Mouse (Mus musculus): ENCODE data around the gene Olfr649. TPM values are rescaled to one million over a fixed set of nuclear protein-coding genes. Genes with fewer than 3 reads are reported as not detected.

The Olfr649 gene
- total and polyA plus RNA-seq, 2 experiments, result not detected

DNA sequence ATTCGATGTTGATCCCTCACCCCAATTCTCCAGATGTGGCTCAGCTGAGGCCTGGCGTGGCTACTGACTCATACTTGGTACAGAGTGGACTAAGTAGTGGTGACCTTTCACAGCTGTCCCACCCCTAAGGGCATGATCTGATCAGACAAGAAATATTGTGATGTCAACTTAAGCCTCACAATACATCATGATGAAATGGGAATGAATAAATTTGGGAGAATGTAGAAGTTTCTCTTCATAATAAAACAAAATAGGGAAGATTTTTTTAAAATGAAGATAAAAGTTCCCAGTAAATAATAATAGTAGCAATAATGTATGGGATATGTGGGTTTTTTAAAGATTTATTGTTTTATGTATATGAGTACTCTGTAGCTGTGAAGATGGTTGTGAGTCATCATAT is 45.3 kb downstream of the Olfr649 start, which contains the start of gene Ubqlnl:
Ubqlnl (minus strand) TSS at position 101 of the 400 bp plus-strand sequence.
- no peaks in the 10 kb centered on the region; the same call in 1 of the 2 replicates for H3K27me3 ChIP-seq (ENCODE audit: control insufficient read depth, insufficient read depth, low read length)
- H3K4me3 ChIP-seq (ENCODE audit: insufficient read depth, low read depth, low read length), result no peak within 1 kb of the TSS
- no peaks in the 10 kb centered on the region for H3K36me3 ChIP-seq (ENCODE audit: control insufficient read depth, insufficient read depth, low read length)
- H3K9ac ChIP-seq (ENCODE audit: low read depth, low read length), result no peak within 1 kb of the TSS
- WGBS, result 84% methylated on average over 2 of the region's 2 CpGs
- H3K27ac ChIP-seq (replicated peaks; ENCODE audit: insufficient read depth, low read depth, low read length), result no peak within 1 kb of the TSS
- H3K79me2 ChIP-seq (ENCODE audit: control insufficient read depth, insufficient read depth, low read length), result no peaks in the 10 kb centered on the region
- no peak for TF ChIP-seq CTCF (IDR thresholded peaks at IDR 0.05; ENCODE audit: low read depth, low read length)
- H3K4me1 ChIP-seq (ENCODE audit: control insufficient read depth, insufficient read depth, low read length), result no peaks in the 10 kb centered on the region
- no peak for DNase-seq (ENCODE audit: extremely low read depth, low read depth, low spot score)

DNA sequence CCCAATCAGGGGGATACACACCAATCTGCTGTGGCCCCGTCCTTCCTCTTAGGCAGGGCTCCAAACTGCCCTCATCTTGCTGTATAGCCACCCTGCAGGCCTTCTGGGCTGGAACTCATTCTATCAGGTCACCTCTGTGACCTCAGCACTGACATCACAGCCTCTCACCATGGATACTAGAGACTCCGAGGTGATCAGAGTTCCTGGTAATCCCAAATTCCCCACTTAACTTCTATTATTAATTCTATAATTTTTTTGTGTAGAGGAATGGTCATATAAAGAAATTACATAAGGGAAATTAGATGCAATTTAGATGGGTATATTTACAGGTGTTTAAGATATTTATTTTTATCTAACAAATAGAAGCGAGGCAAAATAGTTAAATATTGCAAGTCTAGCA is 52.6 kb downstream of the Olfr649 start, which contains the start of gene Ubqln3:
Ubqln3 (minus strand) TSS at position 101 of the 400 bp plus-strand sequence.
- Histone ChIP-seq H3K27me3 (ENCODE audit: control insufficient read depth, insufficient read depth, low read length) (no peaks in the 10 kb centered on the region; the same call in 1 of the 2 replicates), H3K79me2 (ENCODE audit: control insufficient read depth, insufficient read depth, low read length) (no peaks in the 10 kb centered on the region), H3K9ac (ENCODE audit: low read depth, low read length) (no peak within 1 kb of the TSS), H3K4me3 (ENCODE audit: insufficient read depth, low read depth, low read length) (no peak within 1 kb of the TSS), H3K4me1 (ENCODE audit: control insufficient read depth, insufficient read depth, low read length) (no peaks in the 10 kb centered on the region), H3K36me3 (ENCODE audit: control insufficient read depth, insufficient read depth, low read length) (no peaks in the 10 kb centered on the region), H3K27ac (replicated peaks; ENCODE audit: insufficient read depth, low read depth, low read length) (no peak within 1 kb of the TSS)
- DNase-seq (ENCODE audit: extremely low read depth, low read depth, low spot score), result no peak
- 63% methylated on average over 3 of the region's 3 CpGs for WGBS
- TF ChIP-seq CTCF (IDR thresholded peaks at IDR 0.05; ENCODE audit: low read depth, low read length), result no peak
- no peak for TF ChIP-seq POLR2A (IDR thresholded peaks at IDR 0.05; ENCODE audit: extremely low read depth, insufficient read depth, low read length)

Other genes starting within 250 kb of the Olfr649 start
- gene Olfr635, start 224.8 kb downstream of the Olfr649 start, total RNA-seq (2014; rRNA removed), result not detected in 2 replicates
- gene Olfr635, start 224.8 kb downstream of the Olfr649 start, polyA plus RNA-seq (2012; rRNA removed), result not detected in 2 replicates
- gene Olfr638, start 197.2 kb downstream of the Olfr649 start, total RNA-seq (2014; rRNA removed), result not detected in 2 replicates
- not detected in 2 replicates for gene Olfr638, start 197.2 kb downstream of the Olfr649 start, polyA plus RNA-seq (2012; rRNA removed)
- under 0.01 TPM in 2 replicates for gene Olfr639, start 178.7 kb downstream of the Olfr649 start, total RNA-seq (2014; rRNA removed)
- not detected in 2 replicates for gene Olfr639, start 178.7 kb downstream of the Olfr649 start, polyA plus RNA-seq (2012; rRNA removed)
- not detected in 2 replicates for gene Olfr640, start 170.4 kb downstream of the Olfr649 start, total RNA-seq (2014; rRNA removed)
- gene Olfr640, start 170.4 kb downstream of the Olfr649 start, polyA plus RNA-seq (2012; rRNA removed), result not detected in 2 replicates
- gene Olfr641, start 160.5 kb downstream of the Olfr649 start, total RNA-seq (2014; rRNA removed), result not detected in 2 replicates
- gene Olfr641, start 160.5 kb downstream of the Olfr649 start, polyA plus RNA-seq (2012; rRNA removed), result not detected in 2 replicates
- gene Olfr642, start 143.3 kb downstream of the Olfr649 start, total RNA-seq (2014; rRNA removed), result not detected in 2 replicates
- gene Olfr642, start 143.3 kb downstream of the Olfr649 start, polyA plus RNA-seq (2012; rRNA removed), result not detected in 2 replicates
- gene 4930516K23Rik, start 134.5 kb downstream of the Olfr649 start, total RNA-seq (2014; rRNA removed), result not detected in 2 replicates
- not detected in 2 replicates for gene 4930516K23Rik, start 134.5 kb downstream of the Olfr649 start, polyA plus RNA-seq (2012; rRNA removed)
- not detected in 2 replicates for gene Olfr644, start 124.1 kb downstream of the Olfr649 start, total RNA-seq (2014; rRNA removed)
- gene Olfr644, start 124.1 kb downstream of the Olfr649 start, polyA plus RNA-seq (2012; rRNA removed), result not detected in 2 replicates
- gene Olfr645, start 110.5 kb downstream of the Olfr649 start, total RNA-seq (2014; rRNA removed), result not detected in 2 replicates
- not detected in 2 replicates for gene Olfr645, start 110.5 kb downstream of the Olfr649 start, polyA plus RNA-seq (2012; rRNA removed)
- gene Olfr646, start 91.1 kb downstream of the Olfr649 start, total RNA-seq (2014; rRNA removed), result not detected in 2 replicates
- gene Olfr646, start 91.1 kb downstream of the Olfr649 start, polyA plus RNA-seq (2012; rRNA removed), result not detected in 2 replicates
- gene Ubqln5, start 66.2 kb downstream of the Olfr649 start, total RNA-seq (2014; rRNA removed), result not detected in 2 replicates
- gene Ubqln5, start 66.2 kb downstream of the Olfr649 start, polyA plus RNA-seq (2012; rRNA removed), result not detected in 2 replicates
- gene Olfr643, start 58.6 kb downstream of the Olfr649 start, total RNA-seq (2014; rRNA removed), result not detected in 2 replicates
- not detected in 2 replicates for gene Olfr643, start 58.6 kb downstream of the Olfr649 start, polyA plus RNA-seq (2012; rRNA removed)
- gene Ubqln3, start 52.7 kb downstream of the Olfr649 start, total RNA-seq (2014; rRNA removed), result not detected in 2 replicates
- not detected in 2 replicates for gene Ubqln3, start 52.7 kb downstream of the Olfr649 start, polyA plus RNA-seq (2012; rRNA removed)
- gene Ubqlnl, start 45.4 kb downstream of the Olfr649 start, total RNA-seq (2014; rRNA removed), result not detected in 2 replicates
- gene Ubqlnl, start 45.4 kb downstream of the Olfr649 start, polyA plus RNA-seq (2012; rRNA removed), result not detected in 2 replicates
- not detected in 2 replicates for gene Olfm5, start 31.2 kb downstream of the Olfr649 start, total RNA-seq (2014; rRNA removed)
- not detected in 2 replicates for gene Olfm5, start 31.2 kb downstream of the Olfr649 start, polyA plus RNA-seq (2012; rRNA removed)
- not detected in 2 replicates for gene Olfr648, start 12.6 kb downstream of the Olfr649 start, total RNA-seq (2014; rRNA removed)
- not detected in 2 replicates for gene Olfr648, start 12.6 kb downstream of the Olfr649 start, polyA plus RNA-seq (2012; rRNA removed)
- gene Trim6, start 22.8 kb upstream of the Olfr649 start, total RNA-seq (2014; rRNA removed), result 0.07 and 0.18 TPM in 2 replicates
- gene Trim6, start 22.8 kb upstream of the Olfr649 start, polyA plus RNA-seq (2012; rRNA removed), result 0.27 and 0.75 TPM in 2 replicates
- gene Trim34a, start 48.5 kb upstream of the Olfr649 start, total RNA-seq (2014; rRNA removed), result 8.6 and 11.9 TPM in 2 replicates
- 2.0 and 2.2 TPM in 2 replicates for gene Trim34a, start 48.5 kb upstream of the Olfr649 start, polyA plus RNA-seq (2012; rRNA removed)
- gene Trim5, start 92.1 kb upstream of the Olfr649 start, total RNA-seq (2014; rRNA removed), result 1.7 and 2.1 TPM in 2 replicates
- gene Trim5, start 92.1 kb upstream of the Olfr649 start, polyA plus RNA-seq (2012; rRNA removed), result 0.23 and 0.36 TPM in 2 replicates
- 11.7 and 15.5 TPM in 2 replicates for gene Trim12a, start 119.5 kb upstream of the Olfr649 start, total RNA-seq (2014; rRNA removed)
- 1.6 and 1.7 TPM in 2 replicates for gene Trim12a, start 119.5 kb upstream of the Olfr649 start, polyA plus RNA-seq (2012; rRNA removed)
- 0.09 TPM in 1 of 2 replicates, not detected in the other for gene Trim34b, start 133.5 kb upstream of the Olfr649 start, total RNA-seq (2014; rRNA removed)
- gene Trim34b, start 133.5 kb upstream of the Olfr649 start, polyA plus RNA-seq (2012; rRNA removed), result 0.76 and 1.3 TPM in 2 replicates
- 6.7 and 12.4 TPM in 2 replicates for gene Trim12c, start 157.4 kb upstream of the Olfr649 start, total RNA-seq (2014; rRNA removed)
- gene Trim12c, start 157.4 kb upstream of the Olfr649 start, polyA plus RNA-seq (2012; rRNA removed), result 2.7 and 2.8 TPM in 2 replicates
- 0.47 and 0.74 TPM in 2 replicates for gene Trim30b, start 173.9 kb upstream of the Olfr649 start, total RNA-seq (2014; rRNA removed)
- gene Trim30b, start 173.9 kb upstream of the Olfr649 start, polyA plus RNA-seq (2012; rRNA removed), result 0.06 TPM in 1 of 2 replicates, not detected in the other
- 0.54 and 1.3 TPM in 2 replicates for gene Trim30c, start 204.9 kb upstream of the Olfr649 start, total RNA-seq (2014; rRNA removed)
- gene Trim30c, start 204.9 kb upstream of the Olfr649 start, polyA plus RNA-seq (2012; rRNA removed), result 0.13 TPM in 1 of 2 replicates, not detected in the other

Measured in liver, adult 2 months (tissue).